Mouse (Mus musculus): Measurements from ENCODE around the gene Dot1l.

The Dot1l gene

DNA sequence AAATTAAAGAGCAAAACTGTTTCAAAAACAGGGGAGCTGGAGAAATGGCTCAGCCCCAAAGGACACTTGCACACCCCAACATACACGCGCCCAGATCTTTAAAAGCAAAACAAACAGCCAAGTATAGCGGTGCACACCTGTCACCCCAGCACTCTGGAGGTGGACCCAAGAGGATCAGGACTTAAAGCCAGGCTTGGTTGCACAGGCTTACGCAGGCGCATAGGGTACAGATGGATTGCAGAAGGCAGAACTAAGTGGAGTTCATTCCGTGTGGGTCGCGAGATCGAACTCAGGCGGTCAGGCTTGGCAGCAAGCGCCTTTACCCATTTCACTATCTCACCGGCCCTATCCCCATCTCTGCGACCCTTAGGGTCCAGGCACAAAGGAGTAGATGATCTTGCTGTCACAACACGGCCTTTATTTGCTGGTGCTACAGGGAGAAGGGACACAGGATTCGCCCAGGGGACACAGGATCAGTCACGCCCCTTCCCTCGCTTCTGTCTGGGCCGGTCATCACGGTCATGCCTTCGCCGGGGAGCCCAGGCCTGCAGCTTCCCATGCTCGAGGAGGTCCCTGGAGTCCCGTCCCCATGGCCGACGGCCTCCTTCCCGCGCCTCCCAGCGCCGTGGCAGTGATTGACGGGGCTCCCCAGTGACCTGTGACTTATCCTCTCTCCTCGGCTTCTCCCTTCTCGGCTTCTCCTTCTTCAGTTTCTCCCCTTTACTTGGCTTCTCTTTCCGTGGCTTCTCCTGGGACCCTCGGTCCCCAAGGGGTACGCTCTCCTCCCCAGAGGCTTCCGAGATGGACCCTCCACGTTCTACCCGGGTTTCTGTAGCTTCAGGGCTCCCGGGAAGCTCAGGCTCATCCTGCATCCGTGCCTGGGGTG, 53.3 kb downstream of the Dot1l start:
- no peak for TF ChIP-seq GATA4 (IDR thresholded peaks at IDR 0.05; ENCODE audit: insufficient replicate concordance, low read length)

DNA sequence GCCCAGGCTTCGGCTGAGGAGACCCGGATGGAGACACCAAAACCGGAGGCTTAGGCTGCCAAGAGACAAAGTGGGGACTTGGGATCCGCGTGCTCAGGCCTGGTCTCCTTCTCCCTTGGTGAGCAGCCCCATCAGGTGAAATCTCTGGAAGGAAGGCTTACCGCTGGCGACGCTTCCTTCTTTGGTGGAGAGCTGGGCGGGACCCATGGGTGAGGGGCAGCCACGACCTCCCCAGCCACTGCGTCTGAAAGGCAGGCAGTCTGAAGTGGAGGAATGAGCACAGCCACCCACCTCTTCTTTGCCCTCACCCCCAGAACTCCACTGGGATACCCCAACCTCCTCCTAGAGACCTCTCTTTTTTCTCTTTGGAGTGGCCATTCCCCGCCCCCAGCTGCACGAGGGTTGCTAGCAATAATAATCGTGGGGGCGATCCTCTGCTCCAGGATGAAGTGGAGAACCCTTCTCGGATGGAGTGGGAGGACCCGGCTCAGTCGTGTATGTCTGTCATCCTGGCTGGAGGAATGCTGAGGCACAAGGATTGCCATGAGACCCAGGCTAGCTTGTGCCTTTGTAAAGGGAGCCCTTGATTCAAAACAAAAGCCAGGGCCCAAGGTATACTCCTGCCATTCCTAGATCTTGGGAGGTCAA, 54.1 kb downstream of the Dot1l start:
- TF ChIP-seq GATA4 (IDR thresholded peaks at IDR 0.05; ENCODE audit: insufficient replicate concordance, low read length), result no peak

DNA sequence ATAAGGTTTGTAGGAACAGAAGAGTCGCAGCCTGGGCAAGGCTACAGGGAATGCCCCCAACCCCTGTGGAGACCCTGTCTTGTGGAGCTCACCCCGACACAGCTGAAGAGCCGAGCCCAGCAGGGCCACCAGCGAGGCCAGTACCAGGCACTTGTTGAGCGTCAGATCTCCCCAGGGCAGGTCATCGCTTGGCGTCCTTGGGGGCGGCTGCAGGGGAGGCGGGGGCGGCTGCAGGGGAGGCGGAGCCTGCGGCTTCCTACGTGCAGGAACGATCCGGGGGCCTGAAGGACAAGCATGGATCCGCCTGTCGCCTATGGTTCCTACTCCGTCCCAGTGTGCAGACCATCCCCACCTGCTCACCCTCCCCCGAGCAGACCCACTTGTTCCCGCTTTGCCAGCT, 55.1 kb downstream of the Dot1l start:
- no peak for TF ChIP-seq GATA4 (IDR thresholded peaks at IDR 0.05; ENCODE audit: insufficient replicate concordance, low read length)

- TF ChIP-seq GATA4 (IDR thresholded peaks at IDR 0.05; ENCODE audit: insufficient replicate concordance, low read length), result no peak
These were observed 57.5 kb downstream of the Dot1l start for GRCm38 (mm10) chr10:80812391-80813041.

GRCm38 (mm10) chr10:80813366-80813765, 58.4 kb downstream of the Dot1l start, which contains the start of gene Jsrp1:
Jsrp1 (minus strand) TSS chr10:80813498.
- TF ChIP-seq GATA4 (IDR thresholded peaks at IDR 0.05; ENCODE audit: insufficient replicate concordance, low read length), result no peak

DNA sequence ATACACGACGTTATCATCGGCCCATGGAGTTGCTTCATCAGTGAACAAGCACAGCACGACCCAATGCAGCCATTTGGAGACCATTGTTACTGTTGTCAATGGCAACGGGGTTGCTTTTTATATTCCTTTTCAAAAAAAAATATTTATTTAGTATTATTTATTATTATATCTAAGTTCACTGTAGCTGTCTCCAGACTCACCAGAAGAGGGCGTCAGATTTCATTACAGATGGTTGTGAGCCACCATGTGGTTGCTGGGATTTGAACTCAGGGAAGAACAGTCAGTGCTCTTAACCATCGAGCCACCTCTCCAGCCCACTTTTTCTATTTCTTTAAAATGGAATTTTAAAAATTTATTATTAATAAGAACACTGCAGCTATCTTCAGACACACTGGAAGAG, 59.8 kb downstream of the Dot1l start:
- no peak for TF ChIP-seq GATA4 (IDR thresholded peaks at IDR 0.05; ENCODE audit: insufficient replicate concordance, low read length)

- no peak for TF ChIP-seq GATA4 (IDR thresholded peaks at IDR 0.05; ENCODE audit: insufficient replicate concordance, low read length)
These were observed 62.2 kb downstream of the Dot1l start for GRCm38 (mm10) chr10:80817164-80817563.

DNA sequence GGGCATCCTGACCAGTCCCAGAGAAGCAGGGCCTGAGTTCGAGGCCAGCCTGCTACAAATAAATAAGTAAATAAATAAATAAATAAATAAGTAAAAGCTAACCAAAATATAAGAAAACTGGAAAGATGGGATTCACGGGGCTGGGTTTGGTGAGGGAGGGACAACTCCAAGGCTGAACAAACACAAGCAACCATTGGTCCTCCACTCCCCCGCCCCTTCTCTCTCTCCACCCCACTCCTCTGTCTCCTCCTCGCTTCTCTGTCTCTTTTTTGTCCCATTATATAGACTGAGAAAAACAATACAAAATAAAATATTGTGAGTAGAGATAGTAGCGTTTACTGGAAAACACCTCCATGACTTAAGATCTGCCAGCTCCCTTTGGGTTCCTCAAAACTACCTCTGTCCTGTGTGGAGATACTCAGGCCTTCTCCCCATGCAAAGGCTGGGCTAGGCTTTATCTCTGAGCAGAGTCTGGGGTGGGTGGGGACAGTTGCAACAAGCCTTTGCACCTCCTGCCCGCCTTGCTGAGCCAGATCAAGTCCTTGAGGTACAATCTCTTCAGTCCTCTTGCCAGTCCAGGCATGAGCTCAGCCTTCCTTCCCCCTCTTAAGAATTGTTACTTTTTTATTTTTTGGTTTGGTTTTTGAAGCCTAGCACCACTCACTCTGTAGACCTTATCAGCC, 63.7 kb downstream of the Dot1l start:
- no peak for TF ChIP-seq GATA4 (IDR thresholded peaks at IDR 0.05; ENCODE audit: insufficient replicate concordance, low read length)

- TF ChIP-seq GATA4 (IDR thresholded peaks at IDR 0.05; ENCODE audit: insufficient replicate concordance, low read length), result no peak
These were observed 64.4 kb downstream of the Dot1l start for GRCm38 (mm10) chr10:80819406-80819805.

DNA sequence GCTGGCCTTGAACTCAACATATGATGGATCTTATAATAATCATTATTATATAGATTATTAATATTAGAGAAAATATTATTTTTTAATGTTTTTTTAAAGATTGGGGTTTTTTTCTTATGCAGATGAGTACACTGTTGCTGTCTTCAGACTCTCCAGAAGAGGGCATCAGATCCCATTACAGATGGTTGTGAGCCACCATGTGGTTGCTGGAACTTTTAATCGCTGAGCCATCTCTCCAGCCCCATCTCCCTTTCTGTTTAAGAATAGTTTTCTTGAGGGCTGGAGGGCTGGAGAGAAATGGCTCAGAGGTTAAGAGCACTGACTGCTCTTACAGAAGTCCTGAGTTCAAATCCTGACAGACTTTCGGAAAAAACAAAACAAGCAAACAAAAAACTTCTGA, 67.0 kb downstream of the Dot1l start:
- TF ChIP-seq GATA4 (IDR thresholded peaks at IDR 0.05; ENCODE audit: insufficient replicate concordance, low read length), result no peak

- TF ChIP-seq GATA4 (IDR thresholded peaks at IDR 0.05; ENCODE audit: insufficient replicate concordance, low read length), result no peak
These were observed 67.5 kb downstream of the Dot1l start for GRCm38 (mm10) chr10:80822528-80822927.

GRCm38 (mm10) chr10:80823316-80823715, 68.3 kb downstream of the Dot1l start:
- TF ChIP-seq GATA4 (IDR thresholded peaks at IDR 0.05; ENCODE audit: insufficient replicate concordance, low read length), result no peak

DNA sequence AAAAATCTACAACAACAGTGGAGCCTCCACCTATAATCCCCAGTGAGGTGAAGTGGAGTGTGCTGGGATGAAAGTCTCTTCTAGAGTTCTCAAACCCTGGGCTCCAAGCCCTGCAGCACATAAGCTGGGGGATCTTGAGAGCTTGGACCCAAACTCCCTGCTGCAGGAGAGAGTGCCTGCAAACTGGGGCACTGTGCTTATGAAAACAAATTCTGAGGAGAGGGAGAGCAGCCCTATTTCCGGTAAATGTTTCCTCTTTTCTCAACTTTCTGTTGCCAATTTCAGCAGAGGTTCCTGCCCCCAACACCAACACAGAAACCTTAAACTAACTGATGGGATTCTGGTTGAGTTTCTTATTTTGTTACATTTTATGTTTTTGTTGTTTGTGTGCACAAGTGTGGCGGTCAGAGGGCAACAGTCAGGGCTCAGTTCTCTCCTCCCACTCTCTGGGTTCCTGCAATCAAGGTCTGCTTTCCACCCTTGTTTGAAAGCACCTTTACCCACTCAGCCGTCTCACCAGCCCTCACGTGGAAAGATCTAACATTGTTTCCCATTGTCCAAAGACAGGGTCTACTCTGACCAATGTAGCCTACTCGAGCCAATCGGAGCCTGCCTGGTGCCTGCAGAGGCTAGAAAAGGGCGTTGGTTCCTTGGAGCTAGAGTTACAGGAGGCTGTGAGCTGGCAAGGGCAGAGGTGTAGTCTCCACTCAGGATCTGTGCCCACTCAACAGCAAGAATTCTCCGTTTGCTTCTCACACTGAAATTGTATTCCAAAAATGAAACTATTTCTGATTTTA, 69.0 kb downstream of the Dot1l start:
- TF ChIP-seq GATA4 (IDR thresholded peaks at IDR 0.05; ENCODE audit: insufficient replicate concordance, low read length), result no peak

GRCm38 (mm10) chr10:80824827-80825226, 69.8 kb downstream of the Dot1l start:
- no peak for TF ChIP-seq GATA4 (IDR thresholded peaks at IDR 0.05; ENCODE audit: insufficient replicate concordance, low read length)

All from liver, adult (tissue).